Mouse (Mus musculus) liver, postnatal 0 days (tissue): ENCODE measurements around the gene Tmsb15b1. TPM values are rescaled to one million over a fixed set of nuclear protein-coding genes. Genes with fewer than 3 reads are reported as not detected.

Experiments
- ATAC-seq: fragments of 200-750 bp; cut with Nextera tagmentation; 2 replicates; pipeline ENCODE4 v1.8.0; 2017; ENCODE audit warnings: mild to moderate bottlenecking, moderate library complexity
- DNase-seq: peaks from one replicate; pipeline ENCODE4 v3.0.0-alpha.2; 2016
- H3K27ac ChIP-seq: fragments of 300-500 bp; sonication (generic); 2 replicates; pipeline ENCODE4 v1.5.1; 2014; ENCODE audit warnings: antibody characterized with exemption, moderate library complexity, mild to moderate bottlenecking, low read depth
- H3K27me3 ChIP-seq: fragments of 300-500 bp; sonication (generic); 2 replicates; pipeline ENCODE4 v1.6.1; 2014; ENCODE audit warnings: low read length, control low read depth, mixed read lengths; ENCODE audit not compliant: insufficient read depth
- H3K36me3 ChIP-seq: fragments of 300-500 bp; sonication (generic); replicated peaks from 2 replicates; pipeline ENCODE4 v1.6.1; 2014; ENCODE audit warnings: mild to moderate bottlenecking, control low read depth, low read length, moderate library complexity, mixed read lengths; ENCODE audit not compliant: insufficient read depth
- H3K4me1 ChIP-seq: fragments of 300-500 bp; sonication (generic); 2 replicates; pipeline ENCODE4 v1.6.1; 2014; ENCODE audit warnings: antibody characterized with exemption, mild to moderate bottlenecking, control low read depth; ENCODE audit not compliant: insufficient read depth
- H3K4me2 ChIP-seq: fragments of 300-500 bp; sonication (generic); 2 replicates; pipeline ENCODE4 v1.6.1; 2014; ENCODE audit warnings: low read depth, mild to moderate bottlenecking, low read length, moderate library complexity, mixed read lengths
- H3K4me3 ChIP-seq: fragments of 300-500 bp; sonication (generic); 2 replicates; pipeline ENCODE4 v1.5.1; 2014; ENCODE audit warnings: low read depth, low read length
- H3K9ac ChIP-seq: fragments of 300-500 bp; sonication (generic); replicated peaks from 2 replicates; pipeline ENCODE4 v1.6.1; 2014; ENCODE audit warnings: mild to moderate bottlenecking, moderate library complexity
- H3K9me3 ChIP-seq: fragments of 300-500 bp; sonication (generic); 2 replicates; pipeline ENCODE4 v1.6.1; 2016; ENCODE audit warnings: mild to moderate bottlenecking, control low read depth, low read length, mixed read lengths
- CTCF ChIP-seq: sonication (generic); IDR thresholded peaks from 2 replicates; pipeline ENCODE4 v1.5.1; 2016; ENCODE audit warnings: antibody characterized with exemption, low read depth
- EP300 ChIP-seq: IDR thresholded peaks from 2 replicates; pipeline ENCODE4 v1.6.1; 2016; ENCODE audit warnings: antibody characterized with exemption, low read depth, mild to moderate bottlenecking
- WGBS: fragments of 180-500 bp; shearing (Covaris S2); extraction: QIAGEN DNeasy Blood & Tissue Kit; methylation state at CpG from one replicate; pipeline ENCODE4 v1.1.7; 2014; ENCODE audit not compliant: insufficient replicate concordance; 5-methylcytosine and 5-hydroxymethylcytosine counted together
- polyA plus RNA-seq: library from polyadenylated mRNA; unstranded; fragments of >200 nt; fragmentation: Nextera tagmentation; extraction: Ambion mirVana; gene quantifications from 2 replicates; pipeline ENCODE4 v1.2.1, GENCODE M21; 2015

The Tmsb15b1 gene
- 8.7 and 9.1 TPM in 2 replicates for polyA plus RNA-seq

DNA sequence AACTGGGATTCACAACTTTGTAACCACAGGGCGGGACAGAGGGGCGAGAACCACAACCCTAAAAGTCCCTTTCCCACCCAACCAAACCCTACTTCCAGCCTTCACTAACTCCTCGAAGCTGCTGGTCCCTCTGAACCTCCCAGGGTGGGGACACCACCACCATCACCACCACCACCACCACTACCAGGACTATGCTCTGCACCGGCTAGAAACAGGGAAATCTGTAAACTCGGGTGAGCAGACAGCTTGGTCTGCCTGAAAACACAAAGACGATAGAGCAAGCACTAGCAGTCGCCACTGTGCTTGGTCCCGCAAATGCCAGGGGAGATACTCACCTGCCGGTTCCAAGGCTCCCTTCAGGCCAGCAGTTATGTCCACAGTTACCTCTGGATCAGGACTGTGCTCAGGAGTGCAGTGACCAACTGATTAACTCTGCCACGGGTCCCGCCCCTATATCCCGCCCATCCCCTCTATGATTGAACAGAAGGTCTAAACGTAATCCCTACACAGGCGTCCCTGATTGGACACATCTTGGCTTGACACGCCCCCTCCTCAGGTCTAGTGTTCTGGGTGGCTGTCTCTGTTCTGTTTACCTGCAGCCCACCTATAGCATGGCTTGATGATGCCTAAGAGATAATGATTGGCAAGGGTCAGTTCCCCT lies at the start of gene Tmsb15b1, which contains the start of gene Tmsb15l:
TSS of gene Tmsb15b1 (minus strand) at position 451 of the 661 bp plus-strand sequence.
TSS of gene Tmsb15l (minus strand) at position 446 of the 661 bp plus-strand sequence.
- Histone ChIP-seq H3K4me1 (no peaks in the 10 kb centered on the region), H3K9me3 (no peaks in the 10 kb centered on the region), H3K4me3 (peak within 1 kb of the TSS; percentile 36), H3K36me3 (no peaks in the 10 kb centered on the region), H3K27me3 (no peaks in the 10 kb centered on the region), H3K9ac (no peak within 1 kb of the TSS), H3K27ac (no peak within 1 kb of the TSS), H3K4me2 (peak within 1 kb of the TSS; percentile 63)
- ATAC-seq: peak; percentile 100
- WGBS: 27% methylated on average over 15 of the region's 15 CpGs
- peak; percentile 65 for DNase-seq
- TF ChIP-seq CTCF (no peak), EP300 (no peak)

DNA sequence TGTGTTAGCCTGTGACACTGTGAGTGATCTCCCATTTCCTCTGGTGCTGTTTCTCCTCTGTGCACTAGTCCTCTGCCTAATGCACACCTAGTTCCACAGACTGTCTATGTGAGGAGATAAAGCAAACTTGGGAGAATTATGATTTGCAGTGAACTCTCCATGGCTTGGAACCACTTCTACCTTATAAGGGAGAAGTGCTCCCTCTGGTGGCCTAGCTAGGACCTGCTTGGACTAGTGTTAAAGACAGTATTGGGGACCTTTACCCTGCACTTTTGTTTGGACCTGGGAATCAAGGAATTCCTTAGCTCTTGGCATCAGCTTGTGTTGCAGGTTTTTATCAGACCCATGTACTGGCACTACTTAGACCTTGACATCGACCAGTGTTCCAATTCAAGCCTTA lies 42.6 kb upstream of the Tmsb15b1 start:
- Histone ChIP-seq H3K4me2 (no peak overlapping the region), H3K36me3 (no peaks in the 10 kb centered on the region), H3K9me3 (no peaks in the 10 kb centered on the region), H3K9ac (no peak overlapping the region), H3K27ac (no peak overlapping the region), H3K4me3 (no peak overlapping the region), H3K27me3 (no peaks in the 10 kb centered on the region), H3K4me1 (no peaks in the 10 kb centered on the region)
- DNase-seq: peak; percentile 56
- 10% methylated on average over 1 of the region's 1 CpGs for WGBS
- no peak for ATAC-seq
- TF ChIP-seq CTCF (peak; percentile 74), EP300 (no peak)

DNA sequence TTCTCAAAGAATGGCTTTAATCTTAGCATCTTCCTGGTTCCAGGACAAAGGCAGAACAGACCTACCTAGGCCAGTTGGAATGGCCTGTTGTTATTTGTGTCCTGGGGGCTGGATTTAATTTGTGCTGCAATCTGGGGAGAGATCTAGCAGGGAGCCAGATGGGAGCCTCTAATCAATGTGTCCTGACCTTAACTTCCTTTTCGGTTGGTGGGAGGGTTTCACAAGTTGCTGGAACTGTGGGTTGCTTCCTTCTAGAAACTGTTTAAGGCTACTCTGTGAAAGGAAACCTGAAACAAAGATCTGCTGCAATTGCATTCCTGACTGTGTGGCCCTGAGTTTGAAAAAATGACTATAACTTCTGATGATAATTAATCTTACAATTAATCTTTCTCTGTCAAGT lies 41.0 kb upstream of the Tmsb15b1 start:
- TF ChIP-seq EP300 (no peak), CTCF (no peak)
- no peaks in the 10 kb centered on the region for H3K27me3 ChIP-seq
- no peak overlapping the region for H3K4me2 ChIP-seq
- ATAC-seq (no peak), DNase-seq (no peak)
- H3K9me3 ChIP-seq: no peaks in the 10 kb centered on the region
- H3K36me3 ChIP-seq: no peaks in the 10 kb centered on the region
- H3K4me1 ChIP-seq: no peaks in the 10 kb centered on the region
- WGBS: 52% methylated on average over 1 of the region's 1 CpGs
- H3K4me3 ChIP-seq: no peak overlapping the region
- no peak overlapping the region for H3K9ac ChIP-seq
- H3K27ac ChIP-seq: no peak overlapping the region

GRCm38 (mm10) chrX:137015099-137015709 lies 38.5 kb upstream of the Tmsb15b1 start:
- H3K27ac ChIP-seq: no peak overlapping the region
- H3K4me1 ChIP-seq: no peaks in the 10 kb centered on the region
- no peak overlapping the region for H3K4me2 ChIP-seq
- TF ChIP-seq EP300 (no peak), CTCF (peak; percentile 67)
- H3K36me3 ChIP-seq: no peaks in the 10 kb centered on the region
- H3K9ac ChIP-seq: no peak overlapping the region
- 49% methylated on average over 6 of the region's 6 CpGs for WGBS
- ATAC-seq (no peak), DNase-seq (peak; percentile 34)
- no peaks in the 10 kb centered on the region for H3K9me3 ChIP-seq
- no peak overlapping the region for H3K4me3 ChIP-seq
- no peaks in the 10 kb centered on the region for H3K27me3 ChIP-seq

DNA sequence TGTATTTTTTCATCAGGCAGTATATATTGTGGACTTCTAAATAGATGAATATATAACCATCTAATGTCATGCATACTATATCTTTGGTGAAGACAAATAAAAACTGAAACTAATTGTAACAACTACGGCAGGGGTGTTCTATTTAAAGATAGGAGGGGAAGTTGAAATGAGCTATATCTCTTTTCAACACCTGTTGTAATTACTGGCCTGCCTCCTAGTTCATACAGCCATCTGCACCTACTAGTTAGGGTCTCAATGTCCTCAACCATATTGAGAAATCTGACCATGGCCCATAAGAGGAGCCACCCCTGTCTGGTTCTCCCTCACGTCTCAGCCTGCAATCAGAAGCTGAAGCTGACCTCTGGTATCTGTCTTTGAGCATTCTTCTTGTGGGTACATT lies 19.6 kb upstream of the Tmsb15b1 start:
- Histone ChIP-seq H3K9me3 (no peaks in the 10 kb centered on the region), H3K27ac (no peak overlapping the region), H3K27me3 (peaks cover 17% of the 10 kb centered on the region), H3K36me3 (no peaks in the 10 kb centered on the region), H3K4me3 (no peak overlapping the region), H3K4me2 (no peak overlapping the region), H3K9ac (no peak overlapping the region), H3K4me1 (no peaks in the 10 kb centered on the region)
- no peak for TF ChIP-seq CTCF
- no peak for TF ChIP-seq EP300
- WGBS: 58% methylated on average over 2 of the region's 2 CpGs
- no peak for DNase-seq
- ATAC-seq: no peak

- Histone ChIP-seq H3K4me2 (no peak overlapping the region), H3K36me3 (no peaks in the 10 kb centered on the region), H3K9ac (no peak overlapping the region), H3K27ac (no peak overlapping the region), H3K4me1 (no peaks in the 10 kb centered on the region), H3K4me3 (no peak overlapping the region), H3K27me3 (peaks cover 20% of the 10 kb centered on the region), H3K9me3 (no peaks in the 10 kb centered on the region)
- DNase-seq (no peak), ATAC-seq (no peak)
- TF ChIP-seq CTCF (no peak), EP300 (no peak)
- WGBS: 53% methylated on average over 14 of the region's 14 CpGs
Observed at GRCm38 (mm10) chrX:136993641-136994040, 17.0 kb upstream of the Tmsb15b1 start.
